Mouse (Mus musculus) liver, postnatal 0 days (tissue): Measurements from ENCODE around the gene Galc. TPM values are rescaled to one million over a fixed set of nuclear protein-coding genes. Genes with fewer than 3 reads are reported as not detected.

ENCODE experiments used
- ATAC-seq: fragments of 200-750 bp; cut with Nextera tagmentation; 2 replicates; pipeline ENCODE4 v1.8.0; 2017; ENCODE audit warnings: mild to moderate bottlenecking, moderate library complexity
- DNase-seq: peaks from one replicate; pipeline ENCODE4 v3.0.0-alpha.2; 2016
- H3K27ac ChIP-seq: fragments of 300-500 bp; sonication (generic); 2 replicates; pipeline ENCODE4 v1.5.1; 2014; ENCODE audit warnings: antibody characterized with exemption, moderate library complexity, mild to moderate bottlenecking, low read depth
- H3K27me3 ChIP-seq: fragments of 300-500 bp; sonication (generic); 2 replicates; pipeline ENCODE4 v1.6.1; 2014; ENCODE audit warnings: low read length, control low read depth, mixed read lengths; ENCODE audit not compliant: insufficient read depth
- H3K36me3 ChIP-seq: fragments of 300-500 bp; sonication (generic); replicated peaks from 2 replicates; pipeline ENCODE4 v1.6.1; 2014; ENCODE audit warnings: mild to moderate bottlenecking, control low read depth, low read length, moderate library complexity, mixed read lengths; ENCODE audit not compliant: insufficient read depth
- H3K4me1 ChIP-seq: fragments of 300-500 bp; sonication (generic); 2 replicates; pipeline ENCODE4 v1.6.1; 2014; ENCODE audit warnings: antibody characterized with exemption, mild to moderate bottlenecking, control low read depth; ENCODE audit not compliant: insufficient read depth
- H3K4me2 ChIP-seq: fragments of 300-500 bp; sonication (generic); 2 replicates; pipeline ENCODE4 v1.6.1; 2014; ENCODE audit warnings: low read depth, mild to moderate bottlenecking, low read length, moderate library complexity, mixed read lengths
- H3K4me3 ChIP-seq: fragments of 300-500 bp; sonication (generic); 2 replicates; pipeline ENCODE4 v1.5.1; 2014; ENCODE audit warnings: low read depth, low read length
- H3K9ac ChIP-seq: fragments of 300-500 bp; sonication (generic); replicated peaks from 2 replicates; pipeline ENCODE4 v1.6.1; 2014; ENCODE audit warnings: mild to moderate bottlenecking, moderate library complexity
- H3K9me3 ChIP-seq: fragments of 300-500 bp; sonication (generic); 2 replicates; pipeline ENCODE4 v1.6.1; 2016; ENCODE audit warnings: mild to moderate bottlenecking, control low read depth, low read length, mixed read lengths
- CTCF ChIP-seq: sonication (generic); IDR thresholded peaks from 2 replicates; pipeline ENCODE4 v1.5.1; 2016; ENCODE audit warnings: antibody characterized with exemption, low read depth
- EP300 ChIP-seq: IDR thresholded peaks from 2 replicates; pipeline ENCODE4 v1.6.1; 2016; ENCODE audit warnings: antibody characterized with exemption, low read depth, mild to moderate bottlenecking
- WGBS: fragments of 180-500 bp; shearing (Covaris S2); extraction: QIAGEN DNeasy Blood & Tissue Kit; methylation state at CpG from one replicate; pipeline ENCODE4 v1.1.7; 2014; ENCODE audit not compliant: insufficient replicate concordance; 5-methylcytosine and 5-hydroxymethylcytosine counted together
- polyA plus RNA-seq: library from polyadenylated mRNA; unstranded; fragments of >200 nt; fragmentation: Nextera tagmentation; extraction: Ambion mirVana; gene quantifications from 2 replicates; pipeline ENCODE4 v1.2.1, GENCODE M21; 2015

Galc gene
- polyA plus RNA-seq, 1 experiment from 2014 or later: 2.2 TPM

DNA sequence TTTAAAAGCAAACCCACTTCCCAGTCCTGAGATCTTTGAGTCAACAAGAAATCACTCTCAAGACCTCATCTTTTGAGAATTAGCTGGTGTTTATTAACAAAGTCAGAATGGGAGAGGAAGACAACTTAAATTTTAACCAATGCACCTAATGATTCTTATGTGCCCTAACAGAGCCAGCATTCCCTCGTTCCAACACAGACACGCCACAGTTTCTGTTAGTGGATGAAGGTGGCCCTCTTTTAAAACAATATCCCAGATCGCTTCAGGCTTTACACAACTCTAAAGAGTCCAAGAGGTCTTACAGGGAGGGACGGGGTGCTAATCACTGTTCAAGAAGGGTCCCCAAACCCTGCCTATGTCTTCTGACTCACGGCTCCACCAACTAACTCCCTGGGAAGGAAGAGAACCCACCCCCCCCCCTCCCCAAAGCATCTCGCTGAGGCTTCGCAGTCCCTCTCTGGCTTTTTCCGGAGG is 851 bp downstream of the Galc start:
- Histone ChIP-seq H3K9ac (peak overlapping the region; percentile 91), H3K4me3 (peak overlapping the region; percentile 89), H3K4me2 (peak overlapping the region; percentile 92), H3K27me3 (no peaks in the 10 kb centered on the region), H3K27ac (peak overlapping the region; percentile 90), H3K36me3 (no peaks in the 10 kb centered on the region; the same call in 1 of the 2 replicates), H3K4me1 (no peaks in the 10 kb centered on the region; the same call in 1 of the 2 replicates), H3K9me3 (no peaks in the 10 kb centered on the region)
- WGBS: under 1% methylated on average over 8 of the region's 8 CpGs
- no peak for TF ChIP-seq CTCF
- TF ChIP-seq EP300: no peak
- DNase-seq (no peak), ATAC-seq (0 out of 2 replicates have a peak, but pooled peaks have one; percentile 0)

DNA sequence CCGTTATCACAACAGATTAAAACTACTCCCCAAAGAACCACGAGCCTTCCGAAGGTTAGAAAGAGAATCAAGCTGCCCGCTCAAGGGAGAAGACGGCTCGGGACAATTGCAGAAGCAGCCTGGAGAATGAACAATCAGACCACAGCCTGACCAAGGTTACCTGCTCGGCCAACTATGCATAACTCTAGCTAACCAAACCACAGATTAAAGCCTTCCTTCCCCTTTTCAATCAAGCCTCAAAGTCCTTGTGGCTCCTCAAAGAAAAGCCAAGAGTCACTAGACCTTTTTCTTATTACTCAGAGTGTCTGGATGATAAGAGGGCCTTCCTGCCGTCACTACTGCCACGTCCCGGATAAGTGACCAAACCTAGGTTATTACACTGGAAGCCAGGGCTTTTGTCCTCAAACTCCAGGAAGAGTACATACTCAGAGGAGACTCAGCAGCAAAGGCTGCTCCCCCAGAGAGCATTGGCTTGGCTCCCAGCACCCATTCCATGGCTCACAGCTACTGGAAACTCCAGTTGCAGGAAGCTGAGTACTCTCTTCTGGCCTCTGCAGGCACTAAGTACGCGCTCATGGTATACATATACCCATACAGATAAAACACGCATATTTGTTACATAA is 3.8 kb downstream of the Galc start:
- Histone ChIP-seq H3K4me3 (no peak overlapping the region), H3K4me1 (no peaks in the 10 kb centered on the region; the same call in 1 of the 2 replicates), H3K27ac (no peak overlapping the region), H3K9ac (no peak overlapping the region), H3K4me2 (no peak overlapping the region), H3K9me3 (no peaks in the 10 kb centered on the region), H3K36me3 (peaks cover 3% of the 10 kb centered on the region), H3K27me3 (no peaks in the 10 kb centered on the region)
- WGBS: 53% methylated on average over 13 of the region's 13 CpGs
- TF ChIP-seq EP300: no peak
- TF ChIP-seq CTCF: no peak
- DNase-seq (no peak), ATAC-seq (no peak)

DNA sequence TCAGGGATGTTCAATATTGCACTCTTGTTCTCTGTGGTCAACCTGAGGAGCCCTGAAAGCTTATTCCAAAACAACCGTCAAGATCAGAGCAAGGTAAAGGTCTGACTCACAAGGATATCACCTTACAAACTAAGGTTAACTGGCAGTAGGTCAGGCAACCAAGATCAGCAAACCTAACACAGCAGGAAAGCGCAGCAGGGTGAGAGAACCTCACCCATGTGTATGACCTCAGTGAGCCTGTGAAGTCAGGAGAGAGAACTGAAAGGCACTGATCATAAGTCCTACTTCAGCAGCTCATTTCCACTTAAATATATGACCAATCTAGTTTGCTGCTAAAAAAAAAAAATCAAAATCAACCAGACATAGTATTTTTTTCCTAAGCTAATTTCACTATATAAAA is 6.8 kb downstream of the Galc start:
- Histone ChIP-seq H3K4me2 (no peak overlapping the region), H3K4me1 (no peaks in the 10 kb centered on the region), H3K27me3 (no peaks in the 10 kb centered on the region), H3K9ac (no peak overlapping the region), H3K36me3 (peaks cover 3% of the 10 kb centered on the region), H3K4me3 (no peak overlapping the region), H3K27ac (no peak overlapping the region), H3K9me3 (no peaks in the 10 kb centered on the region)
- DNase-seq (no peak), ATAC-seq (no peak)
- 78% methylated on average over 2 of the region's 2 CpGs for WGBS
- TF ChIP-seq EP300 (no peak), CTCF (no peak)

DNA sequence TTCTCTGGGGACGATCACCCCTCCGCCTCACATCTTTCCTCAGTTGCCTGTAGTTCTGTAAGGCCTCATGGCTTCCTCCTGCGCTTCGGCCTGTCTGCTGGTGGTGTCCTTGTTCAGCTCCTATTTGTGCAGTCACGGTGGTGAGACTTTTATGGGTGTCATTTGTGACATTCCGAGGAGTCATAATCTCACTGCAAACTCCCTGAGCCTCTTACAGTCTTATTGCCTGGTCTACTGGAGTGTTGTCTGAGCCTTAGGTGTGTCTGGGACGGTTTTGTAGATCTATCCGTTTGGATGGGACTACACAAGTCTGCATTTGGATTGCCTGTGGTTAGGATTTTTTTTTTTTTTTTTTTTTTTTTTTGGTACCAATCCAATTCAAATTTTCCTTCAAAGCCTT is 8.9 kb downstream of the Galc start:
- Histone ChIP-seq H3K9me3 (no peaks in the 10 kb centered on the region), H3K4me1 (no peaks in the 10 kb centered on the region), H3K4me3 (no peak overlapping the region), H3K9ac (no peak overlapping the region), H3K27ac (no peak overlapping the region), H3K27me3 (no peaks in the 10 kb centered on the region), H3K36me3 (peaks cover 3% of the 10 kb centered on the region), H3K4me2 (no peak overlapping the region)
- 81% methylated on average over 8 of the region's 8 CpGs for WGBS
- ATAC-seq (no peak), DNase-seq (no peak)
- TF ChIP-seq EP300 (no peak), CTCF (no peak)

DNA sequence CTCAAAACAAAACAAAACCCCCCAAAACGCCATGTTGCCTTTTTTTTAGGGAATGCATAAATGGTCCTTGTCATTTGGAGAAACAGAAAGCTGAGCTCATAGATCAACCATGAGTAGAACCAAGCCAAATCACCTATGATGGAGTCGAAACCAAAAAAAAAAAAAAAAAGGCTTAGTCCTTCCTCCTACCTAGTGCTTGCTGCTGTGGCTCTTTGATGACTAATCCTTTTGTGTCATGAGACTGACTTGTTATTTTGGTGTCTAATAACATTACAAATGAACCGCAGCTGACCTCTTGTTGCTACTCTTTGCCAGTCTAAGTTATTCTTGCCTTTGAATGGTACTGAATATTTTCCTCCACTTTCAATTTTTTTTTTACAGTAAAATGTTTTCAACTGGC is 9.6 kb downstream of the Galc start:
- Histone ChIP-seq H3K9ac (no peak overlapping the region), H3K4me1 (no peaks in the 10 kb centered on the region), H3K27me3 (no peaks in the 10 kb centered on the region), H3K27ac (no peak overlapping the region), H3K4me2 (no peak overlapping the region), H3K36me3 (peaks cover 5% of the 10 kb centered on the region), H3K4me3 (no peak overlapping the region), H3K9me3 (no peaks in the 10 kb centered on the region)
- no peak for DNase-seq
- TF ChIP-seq CTCF (no peak), EP300 (no peak)
- 73% methylated on average over 3 of the region's 3 CpGs for WGBS
- no peak for ATAC-seq

DNA sequence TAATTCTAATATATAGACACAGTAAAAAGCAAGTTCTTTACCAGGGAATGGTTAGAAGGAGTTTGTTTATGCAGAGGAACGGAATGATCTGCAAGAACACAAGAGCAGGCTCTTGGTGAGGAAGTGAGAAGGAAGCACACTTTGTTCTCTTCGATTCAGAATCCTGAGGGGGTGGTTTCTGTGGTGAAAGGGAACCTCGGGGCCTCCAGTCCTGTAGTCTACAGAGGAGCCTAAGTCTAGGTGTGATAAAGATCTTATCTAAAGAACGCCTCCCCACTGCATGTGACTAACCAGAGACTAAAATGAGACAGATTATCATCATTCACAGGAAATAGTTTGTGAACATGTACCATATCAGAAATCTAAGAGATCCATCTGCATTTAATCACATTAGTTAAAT is 12.4 kb downstream of the Galc start:
- DNase-seq (no peak), ATAC-seq (no peak)
- 31% methylated on average over 4 of the region's 4 CpGs for WGBS
- no peak overlapping the region for H3K27ac ChIP-seq
- peaks cover 2% of the 10 kb centered on the region; the same call in 1 of the 2 replicates for H3K36me3 ChIP-seq
- H3K27me3 ChIP-seq: no peaks in the 10 kb centered on the region
- H3K4me1 ChIP-seq: no peaks in the 10 kb centered on the region
- H3K9ac ChIP-seq: no peak overlapping the region
- TF ChIP-seq EP300: no peak
- TF ChIP-seq CTCF: no peak
- no peak overlapping the region for H3K4me3 ChIP-seq
- no peak overlapping the region for H3K4me2 ChIP-seq
- no peaks in the 10 kb centered on the region for H3K9me3 ChIP-seq

DNA sequence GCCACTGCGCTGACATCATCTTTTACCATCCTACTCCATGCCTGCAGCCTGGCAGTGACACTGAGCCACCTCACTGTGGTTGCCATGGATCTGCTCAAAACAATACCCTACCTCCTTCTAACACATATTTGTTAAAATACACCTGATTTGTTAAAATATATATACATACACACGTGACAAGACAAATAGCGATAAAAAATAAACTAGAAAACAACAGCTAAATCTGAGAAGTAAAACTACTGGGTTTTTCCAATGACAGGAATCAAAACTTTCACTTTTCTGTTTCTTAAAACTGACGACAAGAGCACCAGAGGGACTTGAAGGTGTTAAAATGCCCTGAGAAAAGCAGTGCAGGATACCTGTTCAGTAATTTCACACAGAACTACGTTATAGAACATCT is 14.4 kb downstream of the Galc start:
- Histone ChIP-seq H3K4me3 (no peak overlapping the region), H3K27me3 (no peaks in the 10 kb centered on the region), H3K4me1 (no peaks in the 10 kb centered on the region), H3K27ac (no peak overlapping the region), H3K9ac (no peak overlapping the region), H3K9me3 (no peaks in the 10 kb centered on the region), H3K4me2 (no peak overlapping the region), H3K36me3 (0 out of 2 replicates have a peak, but pooled peaks cover 2% of the 10 kb centered on the region)
- no peak for DNase-seq
- no peak for TF ChIP-seq CTCF
- no peak for TF ChIP-seq EP300
- 86% methylated on average over 5 of the region's 5 CpGs for WGBS
- ATAC-seq: no peak
